Mouse (Mus musculus) layer of hippocampus, adult 2 months (tissue): ENCODE measurements around the gene Cfap70. TPM values are rescaled to one million over a fixed set of nuclear protein-coding genes. Genes with fewer than 3 reads are reported as not detected.

ENCODE experiments used
- DNase-seq, 2 experiments: peaks; one replicate each; pipeline ENCODE4 v3.0.0; 2022; ENCODE audit warnings: low spot score in 2 of 2
- H3K27ac ChIP-seq: fragments of 200-600 bp; 2 replicates; pipeline ENCODE4 v1.8.1; 2022
- H3K4me3 ChIP-seq: fragments of 200-600 bp; 2 replicates; pipeline ENCODE4 v1.8.1; 2022; ENCODE audit warnings: mild to moderate bottlenecking
- CTCF ChIP-seq: fragments of 200-600 bp; conservative IDR thresholded peaks from 2 replicates; pipeline ENCODE4 v1.8.1; 2022; ENCODE audit warnings: antibody characterized with exemption, mild to moderate bottlenecking, moderate library complexity
- long read RNA-seq, 2 experiments: library from polyadenylated mRNA; stranded (forward); transcript quantifications; one replicate each; pipeline ENCODE4 v2.0.0; 2021; ENCODE audit warnings: borderline mapping rate in 2 of 2
- total RNA-seq, 2 experiments: library from RNA; stranded (reverse); gene quantifications; 2 replicates each; pipeline ENCODE4 v1.2.3; 2021

Cfap70 gene
- 1 to 10 TPM in 1 of 2 experiments, under 1 TPM in 1; 0.51 to 1.4 TPM for total RNA-seq
- long read RNA-seq, experiment 1 = 0 reads
- long read RNA-seq, experiment 2 = 0 reads

DNA sequence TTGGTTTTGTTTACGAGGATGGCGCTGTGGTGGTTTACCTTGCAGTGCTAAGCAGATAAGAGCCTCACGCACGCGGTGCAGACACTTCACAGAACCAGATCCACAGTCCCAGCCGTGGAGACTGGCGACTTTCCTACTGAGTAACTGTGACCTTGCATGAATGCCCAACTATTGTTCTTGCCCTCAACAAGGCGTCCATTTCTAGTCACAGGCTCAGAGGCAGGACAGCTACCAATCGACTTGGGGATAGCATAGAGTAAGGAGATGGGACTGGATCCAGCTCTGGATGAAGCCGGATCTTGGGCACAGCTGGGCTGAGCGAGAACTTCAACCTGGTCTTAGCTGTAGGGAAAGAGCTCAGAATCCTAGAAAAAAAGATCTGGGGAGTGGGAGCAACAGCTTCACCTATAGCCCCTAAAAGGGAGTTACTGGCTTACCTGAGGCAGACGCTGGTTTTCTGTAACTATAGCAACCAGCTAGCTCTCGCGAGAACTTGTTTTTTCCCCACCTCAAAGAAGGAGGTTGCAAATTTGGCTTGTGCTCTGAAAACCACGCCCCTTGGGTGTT is at the start of gene Cfap70:
Cfap70 (minus strand) TSS at position 462 of the 567 bp plus-strand sequence.
- Histone ChIP-seq H3K27ac (peak within 1 kb of the TSS; percentile 53), H3K4me3 (peak within 1 kb of the TSS; percentile 43)
- DNase-seq = peak in 1 of 2 experiments; percentile 49
- TF ChIP-seq CTCF = no peak

DNA sequence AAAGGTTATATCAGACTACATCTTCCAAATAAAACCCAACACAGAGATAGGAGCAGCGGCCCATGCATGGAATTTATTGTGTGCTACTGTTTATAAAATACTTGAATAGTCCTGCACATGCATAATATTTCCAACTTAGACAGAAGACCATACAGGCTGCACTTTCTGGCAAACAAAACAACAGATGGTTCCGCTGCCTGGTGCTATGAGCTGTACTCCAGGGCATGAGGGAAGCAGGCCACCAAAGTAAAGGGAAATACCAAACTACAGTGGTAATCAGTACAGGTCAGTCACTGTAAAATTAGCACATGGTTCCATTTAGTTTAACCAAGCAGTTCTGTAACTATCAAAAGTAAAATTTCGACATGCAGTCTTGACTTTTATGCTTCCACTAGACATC is 48.0 kb upstream of the Cfap70 start:
- no peak overlapping the region for H3K4me3 ChIP-seq
- no peak overlapping the region for H3K27ac ChIP-seq
- TF ChIP-seq CTCF = no peak
- no peak for DNase-seq

DNA sequence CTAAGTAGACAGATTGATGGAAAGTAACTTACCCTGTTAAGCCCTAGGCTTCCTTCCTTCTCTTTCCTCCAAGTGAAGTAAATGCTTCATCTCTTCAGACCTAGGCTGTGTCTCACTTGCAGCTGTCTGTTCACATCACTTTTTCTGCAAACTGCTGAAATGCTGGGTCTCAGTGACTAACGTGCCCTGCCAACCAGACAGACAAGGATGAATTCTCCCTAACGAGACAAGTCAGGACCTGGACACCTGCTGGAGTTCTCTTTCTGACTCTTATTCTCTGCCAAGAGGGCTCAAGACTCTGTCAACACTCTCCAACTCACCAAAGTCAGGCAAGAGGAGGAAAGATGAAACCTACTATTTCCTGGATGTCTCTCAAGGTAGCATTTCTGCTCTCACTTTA is 44.6 kb upstream of the Cfap70 start, which contains the start of gene Mss51:
Mss51 (minus strand) TSS at position 299 of the 400 bp plus-strand sequence.
- DNase-seq = no peak
- H3K4me3 ChIP-seq = no peak within 1 kb of the TSS
- no peak for TF ChIP-seq CTCF
- no peak within 1 kb of the TSS for H3K27ac ChIP-seq

DNA sequence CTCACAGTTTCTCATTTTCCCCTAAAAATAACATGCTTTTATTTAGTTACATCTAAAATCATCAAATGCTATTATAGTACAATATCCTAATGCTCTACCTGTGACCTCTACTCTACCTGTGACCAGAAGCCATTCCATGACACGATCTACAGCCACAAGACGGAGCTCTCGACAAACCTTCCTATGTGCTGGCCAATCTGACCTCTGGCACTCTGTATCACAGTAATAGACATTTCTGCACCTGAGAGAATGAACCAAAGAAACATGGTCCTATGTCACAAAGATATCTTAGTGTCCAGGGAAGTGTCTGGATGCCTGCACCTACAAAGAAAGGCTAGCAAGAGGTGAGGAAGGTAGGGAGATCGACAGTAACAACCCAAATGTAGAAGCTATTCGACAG is 34.0 kb upstream of the Cfap70 start:
- Histone ChIP-seq H3K4me3 (no peak overlapping the region), H3K27ac (no peak overlapping the region)
- DNase-seq = no peak
- TF ChIP-seq CTCF = no peak

DNA sequence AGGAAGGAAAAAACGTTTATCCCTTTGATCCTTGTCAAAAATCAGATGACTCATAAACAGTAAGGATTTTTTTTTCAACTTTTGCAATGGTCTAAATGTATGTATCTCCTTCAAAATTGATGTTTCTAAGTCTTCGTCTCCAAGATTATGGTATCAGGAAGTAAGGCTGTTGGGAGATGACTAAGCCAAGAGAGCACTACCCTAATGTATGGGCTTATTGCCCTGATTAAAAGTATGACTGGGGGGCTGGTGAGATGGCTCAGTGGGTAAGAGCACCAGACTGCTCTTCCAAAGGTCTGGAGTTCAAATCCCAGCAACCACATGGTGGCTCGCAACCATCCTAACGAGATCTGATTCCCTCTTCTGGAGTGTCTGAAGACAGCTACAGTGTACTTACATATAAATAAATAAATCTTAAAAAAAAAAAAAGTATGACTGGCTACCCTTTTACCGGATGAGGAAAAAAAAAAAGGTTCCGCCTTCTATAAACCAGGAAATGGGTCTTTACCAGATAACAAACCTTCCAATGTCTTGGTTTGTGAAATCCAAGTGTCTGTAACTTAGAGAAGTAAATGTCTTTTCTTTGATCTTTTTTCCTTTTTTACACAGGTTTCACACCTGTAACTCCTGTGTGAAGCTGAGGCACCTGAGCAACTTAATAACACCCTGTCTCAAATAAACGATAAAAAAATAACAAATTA is 30.2 kb upstream of the Cfap70 start:
- Histone ChIP-seq H3K27ac (no peak overlapping the region), H3K4me3 (no peak overlapping the region)
- DNase-seq = no peak
- no peak for TF ChIP-seq CTCF

DNA sequence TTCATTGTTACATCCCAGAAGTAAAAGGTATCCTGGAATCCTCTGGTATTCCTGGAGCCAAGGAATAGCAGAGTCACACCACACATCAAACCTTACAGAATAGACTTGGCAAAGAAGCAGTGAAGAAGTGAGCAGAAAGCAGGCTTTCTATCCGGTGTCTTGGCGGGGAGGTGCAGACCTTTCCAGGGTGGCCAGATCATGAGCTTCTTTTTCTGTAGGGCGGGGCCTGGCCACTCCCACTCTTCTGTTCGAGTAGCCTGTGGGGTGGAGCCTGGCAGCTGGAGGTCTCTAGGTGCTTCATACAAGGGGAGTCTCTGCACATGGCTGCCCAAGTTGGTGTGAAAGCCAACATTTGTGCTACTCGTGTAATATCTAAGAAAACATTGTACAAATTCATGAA is 29.2 kb upstream of the Cfap70 start:
- no peak for TF ChIP-seq CTCF
- no peak overlapping the region for H3K4me3 ChIP-seq
- DNase-seq = no peak
- H3K27ac ChIP-seq = no peak overlapping the region

DNA sequence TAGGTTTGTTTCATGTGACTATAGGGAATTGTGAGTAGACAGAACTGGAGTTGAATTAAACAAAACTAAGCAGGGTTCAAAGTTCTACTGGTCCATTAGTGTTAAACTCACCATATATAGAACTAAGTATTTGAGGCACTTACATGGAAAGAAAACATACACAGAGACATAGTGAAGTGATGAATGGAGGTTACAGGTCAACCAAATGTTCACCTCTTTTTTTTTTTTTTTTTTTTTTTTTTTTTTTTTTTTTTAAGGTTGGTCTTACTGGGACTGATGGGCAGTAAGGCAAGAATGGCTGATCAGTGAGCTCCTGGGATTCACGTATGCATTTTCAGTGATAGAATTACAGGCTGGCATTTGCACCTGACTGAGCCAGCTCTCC is 28.2 kb upstream of the Cfap70 start:
- no peak for TF ChIP-seq CTCF
- no peak for DNase-seq
- peak overlapping the region; percentile 88 for H3K27ac ChIP-seq

DNA sequence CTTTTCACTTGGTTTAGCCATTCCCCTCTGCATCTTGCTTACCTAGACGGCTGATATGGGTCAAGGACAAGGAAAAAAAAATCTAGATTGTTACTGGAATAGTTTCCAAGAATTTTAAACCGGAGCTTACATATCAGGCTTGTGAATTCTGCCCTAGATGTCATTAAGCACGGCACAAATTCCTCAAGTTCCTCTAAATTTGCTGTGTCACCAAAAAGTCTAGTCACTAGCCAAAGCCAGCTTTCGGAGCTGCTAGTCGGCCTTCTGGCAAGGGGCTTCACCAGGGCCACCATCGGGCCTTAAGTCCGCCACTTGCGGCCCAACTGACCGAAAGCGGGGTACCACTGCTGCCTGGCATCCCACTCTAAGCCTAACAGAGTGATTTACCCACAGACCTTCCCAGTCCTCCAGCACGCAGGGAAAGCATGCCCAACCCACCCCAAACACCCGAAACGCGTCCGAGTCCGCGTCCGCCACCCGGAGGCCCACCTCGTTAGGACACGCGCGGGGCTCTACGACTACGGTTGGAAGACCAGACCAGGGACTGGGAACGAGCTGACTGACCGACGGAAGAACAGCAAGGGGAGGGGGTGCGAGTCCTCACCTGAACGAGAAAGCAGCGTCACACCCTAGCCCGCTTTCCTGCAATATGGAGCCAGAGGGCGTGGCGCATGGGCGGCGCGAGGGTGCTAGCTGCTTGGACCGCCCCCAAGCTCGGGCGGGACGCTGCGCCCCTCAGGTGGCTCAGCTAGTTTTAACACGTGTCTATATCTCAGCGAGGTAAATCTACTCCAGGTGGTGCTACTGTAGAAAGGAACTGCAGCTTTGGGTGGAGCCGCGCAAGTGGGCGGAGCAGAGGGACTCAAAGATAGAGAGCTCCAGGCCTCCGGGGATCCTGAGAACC is 27.5 kb upstream of the Cfap70 start, which contains the start of gene Anxa7:
Anxa7 (minus strand) TSS at position 843 of the 904 bp plus-strand sequence.
- peak; percentile 12; the same call in 1 of the 2 replicates for TF ChIP-seq CTCF
- peak; percentile 63 to 66 for DNase-seq
- H3K27ac ChIP-seq = peak within 1 kb of the TSS; percentile 88

More for the DNA sequence above, 28.2 kb upstream of the Cfap70 start:
- peak overlapping the region; percentile 71 for H3K4me3 ChIP-seq

DNA sequence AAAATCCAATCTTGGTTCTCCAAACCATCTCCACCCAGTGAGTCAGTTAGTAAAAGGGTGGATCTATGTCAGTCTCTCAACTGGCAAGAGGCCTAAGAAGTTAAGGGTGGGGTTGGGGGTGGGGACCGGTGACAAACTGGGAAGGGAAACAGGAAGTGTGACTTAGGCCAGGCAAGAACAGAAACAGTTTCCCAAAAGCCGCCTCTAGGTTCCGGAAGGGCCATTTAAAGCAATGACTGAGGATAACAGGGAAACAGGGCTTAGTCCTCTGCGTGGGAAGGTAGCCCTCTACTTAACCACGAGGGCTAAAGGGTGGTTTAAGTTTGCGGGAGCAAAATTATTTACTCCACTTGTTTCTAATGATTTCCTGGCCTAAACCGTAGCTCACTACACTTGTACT is 26.8 kb upstream of the Cfap70 start:
- no peak for TF ChIP-seq CTCF
- H3K27ac ChIP-seq = peak overlapping the region; percentile 88
- DNase-seq = no peak
- H3K4me3 ChIP-seq = peak overlapping the region; percentile 71

More for the DNA sequence above, 27.5 kb upstream of the Cfap70 start, which contains the start of gene Anxa7:
- peak within 1 kb of the TSS; percentile 71 for H3K4me3 ChIP-seq

DNA sequence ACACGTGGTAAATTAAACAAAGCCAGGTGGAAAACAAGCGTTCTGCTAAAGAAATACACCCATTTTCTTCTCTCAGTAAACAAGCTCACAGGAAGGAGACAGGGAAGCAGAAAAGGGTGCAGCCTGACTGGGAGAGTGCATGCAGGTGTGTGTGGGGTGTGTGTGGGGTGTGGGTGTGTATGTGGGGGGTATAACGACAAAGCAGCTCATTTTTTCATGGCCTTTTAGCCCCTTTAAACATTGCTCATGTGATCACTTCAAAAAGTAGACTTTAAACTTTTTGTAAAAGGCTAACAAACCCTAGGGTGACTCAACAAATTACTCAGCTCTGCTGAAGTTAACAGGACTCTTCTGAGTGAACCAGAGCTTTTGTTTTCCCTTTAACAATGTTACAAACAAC is 26.4 kb upstream of the Cfap70 start:
- Histone ChIP-seq H3K4me3 (peak overlapping the region; percentile 71), H3K27ac (peak overlapping the region; percentile 29; the same call in 1 of the 2 replicates)
- no peak for TF ChIP-seq CTCF
- no peak for DNase-seq

DNA sequence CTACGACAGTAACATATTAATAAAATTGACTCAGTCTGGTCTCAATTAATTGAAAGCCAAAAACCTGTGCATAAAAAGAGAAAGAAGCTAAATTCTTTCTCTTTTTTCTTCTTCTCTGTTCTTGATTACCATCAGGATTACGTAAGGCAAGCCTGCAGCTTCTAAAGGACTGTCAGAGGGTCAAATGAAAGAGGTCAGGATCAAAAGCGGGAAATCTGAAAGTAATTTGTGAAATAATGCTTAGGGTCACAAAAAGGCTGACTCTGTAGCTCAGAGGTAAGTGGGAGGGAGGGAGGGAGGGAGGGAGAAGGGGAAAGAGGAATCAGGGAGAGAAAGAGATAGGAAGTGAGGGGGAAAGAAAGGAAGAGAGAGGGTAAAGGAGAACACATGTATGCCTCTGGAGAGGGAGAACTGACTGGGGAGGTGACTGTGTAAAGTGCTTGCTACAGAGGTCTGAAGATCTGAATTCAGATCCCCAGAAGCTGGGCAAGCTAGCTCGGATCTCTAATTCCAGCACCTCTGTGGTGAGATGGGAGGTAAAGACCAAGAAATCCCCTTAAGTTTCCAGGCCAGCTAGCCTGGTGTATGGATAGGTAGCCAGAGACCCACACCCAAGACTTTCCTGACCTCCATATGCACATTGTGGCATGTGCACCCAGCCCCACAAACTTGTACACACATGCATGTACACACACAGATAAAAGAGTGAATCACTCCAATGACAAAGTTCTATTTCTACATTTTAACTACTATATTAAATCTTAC is 25.4 kb upstream of the Cfap70 start:
- no peak for DNase-seq
- H3K27ac ChIP-seq = no peak overlapping the region
- no peak for TF ChIP-seq CTCF
- H3K4me3 ChIP-seq = no peak overlapping the region

DNA sequence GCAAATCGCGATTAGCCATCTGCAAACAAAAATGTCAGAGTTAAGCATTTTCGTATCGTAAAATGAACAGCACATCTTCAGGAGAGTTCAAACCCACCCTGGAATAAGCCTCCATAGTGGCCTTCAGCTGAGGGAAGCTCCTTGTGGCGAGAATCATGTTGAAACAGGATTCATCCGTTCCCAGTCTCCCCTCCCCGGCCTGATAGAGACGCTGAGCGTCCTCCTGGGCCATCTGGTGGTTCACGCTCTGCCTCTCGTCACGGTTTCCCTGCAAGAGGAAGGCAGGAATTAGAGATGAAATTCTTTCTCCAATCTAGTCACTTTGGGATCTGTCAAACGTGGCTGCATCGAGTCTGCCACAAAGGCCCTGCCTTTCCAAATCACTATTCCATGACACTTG is 8.2 kb upstream of the Cfap70 start:
- DNase-seq = no peak

More for the DNA sequence above, 8.2 kb upstream of the Cfap70 start:
- peak overlapping the region; percentile 49 for H3K27ac ChIP-seq
- H3K4me3 ChIP-seq = no peak overlapping the region
- TF ChIP-seq CTCF = peak; percentile 21; the same call in 1 of the 2 replicates
